Mouse (Mus musculus): ENCODE data around the gene Slc22a3. TPM values are rescaled to one million over a fixed set of nuclear protein-coding genes. Genes with fewer than 3 reads are reported as not detected.

Gene Slc22a3
- polyA plus RNA-seq, 1 experiment from 2014 or later, result 2.1 TPM

Other genes with a start within 250 kb of the Slc22a3 start
- gene Map3k4, start 188.9 kb downstream of the Slc22a3 start, polyA plus RNA-seq (2015; fragmentation: Nextera tagmentation; extraction: Ambion mirVana), result 38.8 and 41.6 TPM in 2 replicates
- gene Plg, start 129.1 kb downstream of the Slc22a3 start, polyA plus RNA-seq (2015; fragmentation: Nextera tagmentation; extraction: Ambion mirVana), result 0.07 and 0.70 TPM in 2 replicates
- not detected in 2 replicates for gene Slc22a2, start 76.4 kb upstream of the Slc22a3 start, polyA plus RNA-seq (2015; fragmentation: Nextera tagmentation; extraction: Ambion mirVana)
- gene Slc22a1, start 168.1 kb upstream of the Slc22a3 start, polyA plus RNA-seq (2015; fragmentation: Nextera tagmentation; extraction: Ambion mirVana), result not detected in 2 replicates